Mouse (Mus musculus): ENCODE measurements at regions not wholly inside any gene's neighbourhood (a gene's known extent, or its start where the extent isn't known, plus 50 kb on each side); places are given as distances from the start of the nearest gene placed in this dataset.
A peak's percentile ranks its signal among the peaks of the same experiment; 100 is the strongest.

DNA sequence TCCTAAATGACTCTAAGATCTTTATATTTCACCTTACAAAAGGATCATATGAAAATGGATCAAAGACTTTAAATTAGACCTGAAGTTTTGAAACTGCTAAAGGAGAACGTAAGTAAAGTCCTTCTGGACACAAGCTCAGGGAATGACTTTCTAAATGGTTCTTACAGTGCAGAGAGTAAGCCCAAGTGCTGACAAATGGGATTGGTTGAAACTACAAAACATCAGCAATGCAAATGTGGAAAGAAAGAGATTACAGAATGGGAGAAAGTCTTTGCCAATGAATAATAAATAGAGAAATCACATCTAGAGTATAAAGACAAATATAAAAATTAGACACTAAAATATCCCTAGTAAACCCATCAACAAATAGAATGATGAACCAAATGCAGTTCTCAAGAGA is 263.9 kb downstream of the Atp10a start:
- DNase-seq: no peak

DNA sequence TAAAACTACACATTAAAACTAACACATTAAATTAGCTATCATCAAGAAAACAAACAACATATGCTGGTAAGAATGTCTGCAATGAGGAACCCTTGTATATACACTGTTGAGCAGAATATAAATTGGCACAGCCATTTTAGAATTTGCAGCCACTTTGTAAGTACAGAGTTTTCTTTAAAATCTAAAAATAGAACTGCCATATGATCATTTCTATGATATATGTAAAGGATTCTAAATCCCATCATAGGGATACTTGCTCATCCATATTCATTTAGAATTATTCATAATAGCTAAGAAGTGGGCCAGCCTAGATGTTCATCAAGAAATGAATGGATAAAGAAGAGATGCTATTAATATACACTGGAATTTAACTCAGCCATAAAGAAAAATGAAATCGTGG is 264.3 kb downstream of the Atp10a start:
- DNase-seq: no peak

DNA sequence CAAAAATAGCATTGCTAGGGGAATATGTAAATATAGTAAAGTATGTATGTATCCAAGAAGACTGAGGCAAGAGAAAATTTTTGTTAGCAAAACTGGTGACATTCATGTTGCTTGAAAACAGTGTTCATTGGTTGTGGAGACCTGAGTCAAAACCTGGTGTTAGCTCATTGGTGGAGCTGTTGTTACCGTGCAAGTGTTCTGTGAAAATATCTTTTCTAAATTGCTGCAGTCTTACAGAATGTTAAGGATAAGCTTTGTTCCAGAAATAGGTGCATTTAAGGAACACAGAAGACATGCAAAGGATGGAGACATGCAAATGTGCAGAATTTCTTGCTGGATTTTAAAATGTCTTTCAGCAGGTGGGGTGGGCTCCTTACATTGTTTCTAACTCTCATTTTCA is 269.0 kb downstream of the Atp10a start:
- no peak for DNase-seq

DNA sequence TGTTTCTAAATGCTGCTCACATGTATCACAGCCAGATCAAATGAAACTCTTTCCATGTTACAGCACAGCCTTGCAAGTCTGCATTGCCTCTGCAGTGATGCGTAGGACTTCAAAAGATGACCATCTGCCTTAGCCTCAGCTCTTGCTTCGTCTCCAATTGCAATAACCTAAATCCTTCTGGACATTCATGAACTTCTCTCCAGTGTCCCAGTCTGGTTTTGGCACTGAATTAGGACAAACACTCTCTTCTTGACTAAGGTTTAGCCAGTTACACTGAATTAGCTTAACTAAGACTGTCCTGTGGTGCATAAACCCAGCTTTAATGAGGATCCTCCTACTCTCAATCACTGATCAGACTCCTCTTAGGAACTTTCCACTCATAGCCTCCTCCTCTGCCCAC is 269.4 kb downstream of the Atp10a start:
- DNase-seq: no peak

DNA sequence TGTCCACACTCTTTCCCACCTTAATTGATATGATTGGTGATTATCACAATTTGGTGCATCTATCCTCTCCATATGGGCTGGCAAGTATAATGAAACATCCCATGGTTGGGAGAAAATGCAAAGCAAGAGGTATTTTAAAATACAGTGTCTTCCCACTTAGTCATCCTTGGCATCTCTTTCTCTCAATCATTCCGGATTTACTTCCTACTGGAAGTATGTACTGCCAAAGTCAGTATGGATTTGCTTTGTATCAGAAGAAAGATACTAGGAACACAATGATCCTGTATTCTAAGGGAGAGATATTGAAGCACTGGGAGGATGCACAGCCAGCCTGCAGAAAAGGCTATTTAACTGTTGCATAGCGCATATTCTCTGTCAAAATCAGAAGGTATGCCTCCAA is 271.1 kb upstream of the Ube3a start:
- DNase-seq: no peak

DNA sequence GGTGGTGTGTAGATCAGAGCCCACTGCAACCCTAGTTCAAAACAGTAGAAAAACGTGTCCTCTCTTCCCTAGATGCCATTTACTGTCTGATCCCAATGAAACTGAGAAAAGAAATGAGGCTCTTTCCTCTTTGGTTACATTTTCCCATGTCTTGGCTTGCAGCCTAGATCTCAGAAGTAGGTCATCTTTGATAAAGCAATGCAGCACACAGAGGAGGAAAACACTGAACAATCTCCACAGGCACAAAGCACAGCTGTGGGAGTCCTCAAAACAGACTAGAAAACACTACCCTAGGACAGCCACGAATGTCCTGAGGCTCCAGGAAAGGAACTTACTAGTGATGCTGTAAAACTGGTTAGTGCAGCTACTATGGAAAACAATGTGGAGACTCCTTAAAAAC is 221.4 kb upstream of the Ube3a start:
- DNase-seq: no peak

DNA sequence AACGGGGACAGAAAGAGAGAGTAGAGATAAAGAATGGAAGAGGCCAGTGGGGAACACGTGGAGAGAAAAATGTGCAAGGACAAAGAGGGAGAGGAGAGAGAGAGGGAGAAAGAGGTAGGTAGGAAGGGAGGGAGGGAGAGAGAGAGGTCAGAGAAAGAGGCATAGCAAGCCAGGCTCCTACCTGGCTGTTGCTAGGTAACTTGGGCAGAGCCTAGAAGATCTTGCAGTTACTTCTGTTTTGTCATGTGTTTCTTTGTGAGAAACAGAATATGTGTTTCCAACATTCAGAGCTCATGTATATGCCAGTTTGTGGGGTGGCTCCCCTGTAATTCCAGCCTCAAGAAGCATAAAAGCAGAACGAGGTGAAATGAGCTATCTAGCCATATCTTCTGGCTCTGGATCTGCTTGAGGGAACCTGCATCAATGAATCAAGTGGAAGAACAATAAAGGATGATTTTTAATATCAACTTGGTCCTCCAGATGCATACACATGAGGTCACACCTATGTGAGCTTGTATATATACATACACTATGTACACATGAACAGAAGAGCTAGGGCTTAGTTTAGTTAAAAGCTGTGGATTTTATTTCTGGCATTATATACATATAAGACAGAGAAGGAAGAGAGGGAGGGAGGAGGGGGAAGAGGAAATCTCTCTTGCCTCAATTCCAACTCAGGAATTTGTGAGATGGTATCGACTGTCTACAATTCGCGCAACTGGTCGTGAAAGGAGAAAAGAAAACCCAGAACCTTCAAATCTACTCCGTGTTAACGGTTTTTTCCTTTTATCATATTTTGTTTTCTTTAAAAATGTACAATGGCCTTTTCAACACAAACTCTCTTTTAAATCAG is 214.9 kb upstream of the Ube3a start:
- DNase-seq: no peak

DNA sequence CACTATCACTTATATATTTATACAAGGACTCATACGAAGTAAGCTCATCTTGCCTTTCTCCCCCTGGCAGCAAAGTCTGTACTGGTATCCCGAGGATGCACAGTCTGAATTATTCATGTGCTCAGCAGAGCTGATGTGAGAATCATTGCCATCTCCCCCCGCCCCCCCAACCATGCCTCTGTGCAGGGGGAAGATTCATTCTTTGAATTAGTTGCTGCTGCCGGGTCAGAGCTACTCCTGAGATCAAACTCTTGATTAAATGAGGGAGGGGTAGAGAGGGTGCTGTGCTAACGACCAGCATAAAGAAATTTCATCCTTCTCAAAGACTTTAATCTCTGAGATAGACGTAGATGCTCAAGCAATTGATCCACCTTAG is 214.3 kb upstream of the Ube3a start:
- DNase-seq: no peak

DNA sequence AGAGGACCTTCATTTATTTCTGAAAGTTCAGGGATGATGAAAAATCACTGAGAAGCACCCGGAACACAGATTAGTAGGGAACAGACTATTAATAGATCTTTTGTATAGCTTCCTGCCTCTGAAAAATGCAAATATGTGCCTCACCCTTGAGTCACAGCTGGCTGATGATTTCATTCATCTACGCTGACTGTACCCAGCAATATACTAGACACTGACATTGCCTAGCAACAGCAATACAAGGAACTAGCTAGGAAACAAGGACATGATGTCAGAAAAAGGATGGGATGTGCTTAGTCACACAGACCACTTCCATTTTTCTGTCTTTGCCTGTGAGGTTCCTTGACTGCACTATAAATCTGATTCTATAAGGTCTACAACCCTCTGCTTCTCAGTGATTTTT is 201.1 kb upstream of the Ube3a start:
- peak; percentile 36 for DNase-seq
